Mouse (Mus musculus) stomach, embryonic 16.5 days (tissue): ENCODE measurements around the gene Ak2. TPM values are rescaled to one million over a fixed set of nuclear protein-coding genes. Genes with fewer than 3 reads are reported as not detected.

ENCODE experiments used
- ATAC-seq: fragments of 200-750 bp; cut with Nextera tagmentation; 2 replicates; pipeline ENCODE4 v1.8.0; 2017; ENCODE audit warnings: moderate number of reproducible peaks, moderate TSS enrichment; ENCODE audit not compliant: insufficient read depth, low FRiP score
- H3K27ac ChIP-seq: fragments of 300-500 bp; sonication (generic); 2 replicates; pipeline ENCODE4 v1.5.1; 2014; ENCODE audit warnings: low read length
- H3K27me3 ChIP-seq: fragments of 300-500 bp; sonication (generic); 2 replicates; pipeline ENCODE4 v1.6.1; 2014; ENCODE audit warnings: low read length, control low read depth, mixed read lengths; ENCODE audit not compliant: control insufficient read depth, insufficient read depth
- H3K36me3 ChIP-seq: fragments of 300-500 bp; sonication (generic); 2 replicates; pipeline ENCODE4 v1.6.1; 2014; ENCODE audit warnings: low read length; ENCODE audit not compliant: control insufficient read depth, insufficient read depth
- H3K4me1 ChIP-seq: fragments of 300-500 bp; sonication (generic); 2 replicates; pipeline ENCODE4 v1.6.1; 2014; ENCODE audit warnings: low read length, control low read depth, mixed read lengths; ENCODE audit not compliant: control insufficient read depth, insufficient read depth
- H3K4me2 ChIP-seq: fragments of 300-500 bp; sonication (generic); 2 replicates; pipeline ENCODE4 v1.6.1; 2014; ENCODE audit warnings: low read depth, low read length, mixed read lengths
- H3K4me3 ChIP-seq: fragments of 300-500 bp; sonication (generic); replicated peaks from 2 replicates; pipeline ENCODE4 v1.5.1; 2014; ENCODE audit warnings: mild to moderate bottlenecking, low read length
- H3K9ac ChIP-seq: fragments of 300-500 bp; sonication (generic); 2 replicates; pipeline ENCODE4 v1.6.1; 2014; ENCODE audit warnings: low read length
- H3K9me3 ChIP-seq: fragments of 300-500 bp; sonication (generic); replicated peaks from 2 replicates; pipeline ENCODE4 v1.6.1; 2016; ENCODE audit warnings: low read length, control low read depth; ENCODE audit not compliant: control insufficient read depth
- WGBS: fragments of 180-500 bp; shearing (Covaris S2); extraction: QIAGEN DNeasy Blood & Tissue Kit; methylation state at CpG from one replicate; pipeline ENCODE4 v1.1.7; 2014; 5-methylcytosine and 5-hydroxymethylcytosine counted together
- polyA plus RNA-seq: library from polyadenylated mRNA; unstranded; fragments of >200 nt; fragmentation: Nextera tagmentation; extraction: Ambion mirVana; gene quantifications from 2 replicates; pipeline ENCODE4 v1.2.1, GENCODE M21; 2015

The Ak2 gene
- polyA plus RNA-seq, 1 experiment from 2014 or later: 207 TPM

DNA sequence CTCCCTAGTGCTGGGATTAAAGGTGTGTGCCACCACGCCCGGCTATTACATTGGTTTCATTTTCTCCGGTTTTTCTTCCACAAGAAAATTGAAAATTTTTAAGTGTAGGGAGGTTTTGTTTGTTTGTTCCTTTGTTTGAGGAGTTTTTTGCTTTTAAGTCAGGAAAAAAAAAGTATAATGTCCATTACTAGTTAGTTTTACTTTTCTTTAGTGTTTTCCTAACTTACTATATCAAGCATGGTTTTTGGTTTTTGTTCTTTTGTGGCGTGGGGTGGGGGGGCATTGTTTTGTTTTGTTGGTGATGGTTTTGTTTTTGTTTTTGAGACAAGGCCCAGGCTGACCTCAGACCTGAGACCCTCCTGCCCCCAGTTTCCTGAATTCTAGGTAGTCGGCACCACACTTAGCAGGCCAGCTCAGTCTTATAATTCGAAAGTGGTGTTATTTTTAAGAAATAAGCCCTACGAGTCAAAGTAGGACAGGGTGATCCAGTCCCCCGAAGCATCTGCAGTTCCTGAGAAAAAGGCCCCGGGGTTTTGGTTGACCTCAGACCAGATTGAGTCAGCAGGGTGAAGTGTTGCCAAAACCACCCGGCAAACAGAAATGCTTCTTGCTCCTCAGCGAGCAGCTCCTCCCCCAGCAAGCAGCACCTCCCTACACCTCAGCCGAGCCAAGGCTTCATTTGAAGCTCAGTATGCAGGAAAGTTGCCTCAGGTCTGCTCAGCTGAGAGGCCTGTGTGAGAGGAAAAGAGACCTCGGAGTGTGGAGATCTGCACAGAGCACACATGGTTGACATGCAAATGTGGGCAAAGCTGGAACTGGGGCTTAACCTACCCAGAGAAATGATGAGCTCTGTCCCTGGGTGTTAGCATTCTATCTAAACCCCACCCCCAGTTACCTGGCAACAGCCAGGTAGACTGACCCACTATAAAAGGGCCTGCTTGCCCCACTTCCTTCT is 43.2 kb downstream of the Ak2 start:
- Histone ChIP-seq H3K4me2 (no peak overlapping the region), H3K9me3 (no peaks in the 10 kb centered on the region), H3K27me3 (no peaks in the 10 kb centered on the region), H3K4me3 (no peak overlapping the region), H3K9ac (no peak overlapping the region; the same call in 1 of the 2 replicates), H3K36me3 (no peaks in the 10 kb centered on the region), H3K4me1 (peaks cover 26% of the 10 kb centered on the region), H3K27ac (peak overlapping the region; percentile 73)
- 42% methylated on average over 13 of the region's 13 CpGs for WGBS
- ATAC-seq: peak; percentile 19; the same call in 1 of the 2 replicates

DNA sequence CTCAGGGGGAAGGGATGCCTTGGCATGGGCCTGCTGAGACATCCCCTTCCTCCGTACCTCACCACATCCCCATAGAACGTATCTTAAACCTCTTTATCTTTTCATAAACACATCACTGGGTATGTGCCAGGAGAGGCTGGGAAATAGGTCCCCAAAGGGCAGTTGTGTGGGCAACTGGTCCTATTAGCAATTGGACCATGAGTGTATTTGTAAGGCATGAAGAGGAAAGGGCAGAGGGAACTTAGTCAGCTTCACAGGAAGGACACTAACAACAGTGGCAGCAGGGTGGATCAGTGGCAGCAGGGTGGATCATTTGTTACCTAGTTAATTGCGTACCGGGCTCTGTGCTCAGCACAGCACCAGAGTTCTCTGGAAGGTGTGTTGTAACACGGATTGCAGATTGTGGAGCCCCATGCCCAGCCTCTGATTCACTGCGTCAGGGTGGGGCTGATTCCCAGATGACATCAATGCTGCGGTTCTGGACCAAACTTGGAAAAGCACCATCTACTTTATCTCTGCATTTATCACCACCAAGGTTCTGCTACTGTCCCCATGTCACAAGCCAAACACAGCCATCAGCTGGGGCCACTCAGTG is 44.2 kb downstream of the Ak2 start:
- 60% methylated on average over 7 of the region's 7 CpGs for WGBS
- H3K4me1 ChIP-seq: peaks cover 26% of the 10 kb centered on the region
- no peaks in the 10 kb centered on the region for H3K27me3 ChIP-seq
- H3K9ac ChIP-seq: no peak overlapping the region
- no peak overlapping the region for H3K4me2 ChIP-seq
- H3K27ac ChIP-seq: peak overlapping the region; percentile 33
- no peaks in the 10 kb centered on the region for H3K36me3 ChIP-seq
- no peak overlapping the region for H3K4me3 ChIP-seq
- no peak for ATAC-seq
- H3K9me3 ChIP-seq: no peaks in the 10 kb centered on the region

DNA sequence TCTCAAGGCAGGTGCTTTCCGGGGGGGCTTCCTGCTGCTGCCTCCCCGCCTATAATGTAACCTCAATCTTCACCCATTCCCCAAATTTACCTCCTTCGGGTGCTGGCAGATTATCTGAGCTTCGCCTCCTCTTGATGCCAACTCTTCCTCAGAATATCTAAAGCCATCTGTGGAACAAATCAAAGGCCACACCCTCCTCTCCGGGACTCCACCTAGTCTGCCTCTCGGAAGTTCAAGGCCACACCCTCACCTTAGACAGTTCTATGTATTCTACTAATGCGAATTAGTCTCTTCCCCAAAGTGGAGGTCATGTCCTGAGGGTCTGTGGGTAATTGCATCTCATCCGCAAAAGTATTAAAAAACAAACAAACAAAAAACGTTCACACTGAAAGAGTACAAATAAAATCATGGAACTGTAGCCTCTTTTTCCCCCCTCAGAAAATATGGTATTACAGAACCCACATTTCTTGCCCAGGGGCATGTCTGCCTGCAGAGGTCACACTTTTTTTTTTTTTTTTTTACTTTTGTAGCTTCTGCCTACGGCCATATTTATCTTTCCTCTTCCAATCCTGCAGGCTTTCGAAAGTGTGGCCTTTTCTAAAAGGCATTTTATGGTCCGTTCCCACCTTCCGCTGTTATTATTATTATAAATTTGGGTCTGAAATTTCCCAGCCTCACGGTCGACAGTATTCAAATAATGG is 56.1 kb downstream of the Ak2 start:
- Histone ChIP-seq H3K36me3 (no peaks in the 10 kb centered on the region), H3K4me1 (peaks cover 14% of the 10 kb centered on the region), H3K27ac (no peak overlapping the region), H3K27me3 (peaks cover 11% of the 10 kb centered on the region), H3K4me3 (peak overlapping the region; percentile 64), H3K9ac (peak overlapping the region; percentile 74; the same call in 1 of the 2 replicates), H3K4me2 (peak overlapping the region; percentile 98), H3K9me3 (no peaks in the 10 kb centered on the region)
- WGBS: 18% methylated on average over 15 of the region's 15 CpGs
- no peak for ATAC-seq

DNA sequence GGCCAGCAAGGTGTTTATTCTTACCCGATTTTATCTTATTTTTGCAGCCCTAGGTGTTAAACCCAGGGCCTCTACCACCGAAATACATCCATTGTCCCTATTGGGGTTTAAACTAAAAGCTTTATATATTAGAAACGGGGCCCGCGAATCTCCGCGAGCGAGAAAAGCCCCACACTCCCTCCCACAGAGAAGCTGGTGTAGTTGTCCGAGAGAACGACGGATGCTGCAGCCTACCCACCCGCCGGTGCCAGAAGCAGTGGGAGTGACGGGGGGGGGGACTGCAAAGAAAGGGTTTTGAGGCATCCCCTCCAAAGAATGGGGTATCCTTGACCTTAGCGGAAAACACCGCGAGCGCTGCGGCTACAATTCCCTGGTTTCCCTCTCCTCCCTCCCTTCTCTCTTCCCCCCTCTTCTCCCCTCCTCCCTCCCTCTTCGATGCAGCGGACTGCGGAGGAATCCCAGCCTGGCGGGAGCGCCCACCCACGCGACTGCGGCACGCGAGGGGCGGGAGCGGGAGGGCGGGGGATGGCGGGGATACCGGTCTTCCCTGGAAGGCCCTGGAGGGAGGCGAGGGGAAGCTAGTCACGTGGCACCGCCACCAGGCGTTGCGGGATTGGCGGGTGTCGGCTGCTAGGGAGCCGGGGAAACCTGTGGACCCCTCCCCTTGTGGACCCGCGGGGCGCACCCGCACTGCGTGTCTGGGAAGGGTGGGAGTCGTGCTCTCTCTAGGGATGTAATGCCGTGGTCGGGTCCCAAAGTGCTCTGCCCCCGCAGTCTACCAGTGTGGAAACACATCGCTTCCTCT is 56.9 kb downstream of the Ak2 start:
- peak; percentile 88 for ATAC-seq
- Histone ChIP-seq H3K9ac (peak overlapping the region; percentile 74), H3K4me2 (peak overlapping the region; percentile 98), H3K36me3 (no peaks in the 10 kb centered on the region), H3K4me1 (peaks cover 14% of the 10 kb centered on the region), H3K27ac (peak overlapping the region; percentile 66), H3K27me3 (peaks cover 11% of the 10 kb centered on the region), H3K9me3 (no peaks in the 10 kb centered on the region), H3K4me3 (peak overlapping the region; percentile 64)
- under 1% methylated on average over 52 of the region's 52 CpGs for WGBS

DNA sequence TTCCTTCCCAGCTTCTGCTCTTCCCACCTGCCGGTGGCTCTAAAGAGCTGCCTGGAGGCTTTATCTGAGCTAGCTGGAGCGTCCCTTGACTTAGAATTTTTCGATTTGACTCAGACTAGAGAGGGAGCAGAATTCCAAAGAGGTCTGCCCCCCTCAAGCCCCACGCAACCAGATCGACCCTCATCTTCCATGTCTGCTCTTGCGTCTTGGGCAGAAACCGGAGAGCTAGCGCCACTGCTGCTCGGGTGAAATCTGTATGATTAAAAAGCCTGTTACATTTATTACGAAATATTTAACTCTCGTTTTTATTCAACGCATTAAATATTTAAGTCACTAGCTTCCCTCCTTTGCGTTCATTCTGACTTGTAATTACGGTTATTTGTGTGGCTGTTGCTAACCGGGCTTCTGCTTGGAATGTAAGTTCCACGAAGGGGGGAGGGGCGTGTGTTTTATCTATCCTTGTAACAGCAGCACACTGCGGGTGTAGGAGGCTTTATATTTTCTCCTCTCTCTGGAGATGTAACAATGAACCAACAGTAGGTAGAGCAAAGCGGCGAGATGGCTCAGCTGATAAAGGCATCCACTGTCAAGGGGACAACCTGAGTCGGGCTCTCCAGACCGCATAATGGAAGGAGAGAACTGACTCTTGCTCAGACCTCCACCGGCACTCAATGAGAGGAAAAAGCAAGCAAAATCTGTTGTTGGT is 57.7 kb downstream of the Ak2 start:
- Histone ChIP-seq H3K27me3 (peaks cover 11% of the 10 kb centered on the region), H3K9me3 (no peaks in the 10 kb centered on the region)
- WGBS: 3% methylated on average over 23 of the region's 23 CpGs

DNA sequence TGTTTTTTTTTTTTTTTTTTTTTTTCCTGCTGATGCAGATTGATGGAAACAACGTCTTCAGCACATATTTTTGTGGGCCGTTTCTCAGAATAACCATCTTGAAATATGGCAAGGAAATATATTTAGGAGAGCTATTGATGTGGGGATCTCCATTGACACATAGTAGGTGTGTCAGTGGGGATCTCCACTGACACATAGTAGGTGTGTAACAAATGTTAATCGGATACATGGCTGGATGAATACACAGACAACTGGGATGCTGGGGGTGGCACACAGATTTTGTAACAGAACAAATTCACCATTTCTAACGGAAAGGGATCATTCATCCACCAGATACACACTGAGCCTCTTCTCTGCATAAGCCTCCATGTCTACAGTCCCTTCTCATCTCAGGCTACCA is 58.6 kb downstream of the Ak2 start:
- H3K4me1 ChIP-seq: peaks cover 14% of the 10 kb centered on the region
- H3K9me3 ChIP-seq: no peaks in the 10 kb centered on the region
- H3K4me3 ChIP-seq: no peak overlapping the region
- H3K4me2 ChIP-seq: no peak overlapping the region
- no peaks in the 10 kb centered on the region for H3K36me3 ChIP-seq
- no peak overlapping the region for H3K27ac ChIP-seq
- no peak overlapping the region for H3K9ac ChIP-seq
- ATAC-seq: no peak
- 57% methylated on average over 4 of the region's 4 CpGs for WGBS
- H3K27me3 ChIP-seq: peaks cover 11% of the 10 kb centered on the region

More for the DNA sequence above, 57.7 kb downstream of the Ak2 start:
- Histone ChIP-seq H3K9ac (peak overlapping the region; percentile 74), H3K27ac (peak overlapping the region; percentile 66), H3K4me1 (peaks cover 14% of the 10 kb centered on the region), H3K4me2 (peak overlapping the region; percentile 98), H3K4me3 (peak overlapping the region; percentile 64), H3K36me3 (no peaks in the 10 kb centered on the region)
- ATAC-seq: no peak

DNA sequence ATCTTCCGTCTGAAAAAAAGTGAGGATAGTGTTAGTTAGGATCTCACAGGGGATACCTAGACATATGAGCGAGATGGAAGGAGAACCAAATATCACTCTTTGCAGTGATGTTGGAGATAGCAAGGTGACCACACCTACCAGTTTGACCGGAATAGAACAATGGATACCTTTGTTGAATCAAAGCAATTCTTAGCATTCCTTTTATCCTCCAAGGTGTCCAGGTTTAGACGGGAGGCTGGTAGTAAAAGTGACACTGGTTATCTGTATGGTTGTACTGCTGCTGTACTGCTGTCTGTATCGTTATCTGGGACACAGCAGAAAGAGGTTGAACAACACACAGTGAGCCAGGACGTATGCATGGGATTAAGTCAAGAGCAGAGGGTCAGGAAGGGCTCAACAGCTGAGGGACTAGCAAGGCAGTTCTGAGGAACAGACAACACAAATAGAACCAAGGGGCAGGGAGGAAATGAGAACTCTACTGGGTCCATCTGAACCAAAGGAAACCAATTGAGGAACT is 59.2 kb downstream of the Ak2 start:
- Histone ChIP-seq H3K27ac (no peak overlapping the region), H3K27me3 (peaks cover 11% of the 10 kb centered on the region), H3K9me3 (no peaks in the 10 kb centered on the region), H3K4me3 (no peak overlapping the region), H3K4me1 (peaks cover 14% of the 10 kb centered on the region), H3K36me3 (no peaks in the 10 kb centered on the region), H3K9ac (no peak overlapping the region), H3K4me2 (no peak overlapping the region)
- ATAC-seq: no peak
- 50% methylated on average over 6 of the region's 6 CpGs for WGBS
